Mouse (Mus musculus) WW6 (cell line): ENCODE results near the gene Surf6.
"Not testable (repeated sequence)": the region's sequence is repeated elsewhere in the genome, so short reads cannot be mapped to it uniquely, and the experiment has no call there.

Experiments
- DNase-seq: peaks from one replicate; pipeline ENCODE4 v3.0.0-alpha.2; 2013; ENCODE audit warnings: low read depth, low spot score

Gene Surf6

GRCm38 (mm10) chr2:26913416-26914147, 10.9 kb upstream of the Surf6 start:
- no peak for DNase-seq

- DNase-seq = no peak
Observed at GRCm38 (mm10) chr2:26912253-26912770, 9.6 kb upstream of the Surf6 start.

- no peak for DNase-seq
Observed at GRCm38 (mm10) chr2:26910994-26911765, 8.5 kb upstream of the Surf6 start.

GRCm38 (mm10) chr2:26910124-26910993, 7.7 kb upstream of the Surf6 start, which contains the start of the genes Med22 and Rpl7a:
Med22 (minus strand) TSS chr2:26910677.
Rpl7a (plus strand) TSS chr2:26910764.
- DNase-seq = peak; percentile 91

- DNase-seq = no peak
Observed at GRCm38 (mm10) chr2:26909387-26909784, 6.7 kb upstream of the Surf6 start.

- no peak for DNase-seq
Observed at GRCm38 (mm10) chr2:26908710-26909386, 6.2 kb upstream of the Surf6 start.

GRCm38 (mm10) chr2:26907109-26907508, 4.4 kb upstream of the Surf6 start:
- DNase-seq = no peak

GRCm38 (mm10) chr2:26906431-26906830, 3.8 kb upstream of the Surf6 start:
- DNase-seq = no peak

GRCm38 (mm10) chr2:26905936-26906335, 3.3 kb upstream of the Surf6 start:
- no peak for DNase-seq

- DNase-seq = no peak
Observed at GRCm38 (mm10) chr2:26903311-26903710, 632 bp upstream of the Surf6 start.

GRCm38 (mm10) chr2:26901834-26902400, 762 bp downstream of the Surf6 start:
- DNase-seq = no peak

GRCm38 (mm10) chr2:26900731-26901130, 1.9 kb downstream of the Surf6 start:
- DNase-seq = no peak

GRCm38 (mm10) chr2:26895898-26896297, 6.8 kb downstream of the Surf6 start:
- no peak for DNase-seq

GRCm38 (mm10) chr2:26886170-26886569, 16.5 kb downstream of the Surf6 start:
- not testable (repeated sequence) for DNase-seq

- DNase-seq = not testable (repeated sequence)
Observed at GRCm38 (mm10) chr2:26885541-26885940, 17.1 kb downstream of the Surf6 start.

- no peak for DNase-seq
Observed at GRCm38 (mm10) chr2:26878571-26878970, 24.1 kb downstream of the Surf6 start.

GRCm38 (mm10) chr2:26870666-26871065, 32.0 kb downstream of the Surf6 start:
- DNase-seq = no peak

GRCm38 (mm10) chr2:26864879-26865278, 37.8 kb downstream of the Surf6 start, which contains the start of gene Abo:
Abo (minus strand) TSS chr2:26864979.
- no peak for DNase-seq

GRCm38 (mm10) chr2:26862856-26863255, 39.8 kb downstream of the Surf6 start:
- no peak for DNase-seq

- DNase-seq = no peak
Observed at GRCm38 (mm10) chr2:26847706-26848105, 55.0 kb downstream of the Surf6 start.
